Mouse (Mus musculus) heart, postnatal 0 days (tissue): ENCODE measurements at regions not wholly inside any gene's neighbourhood (a gene's known extent, or its start where the extent isn't known, plus 50 kb on each side); places are given as distances from the start of the nearest gene placed in this dataset.

Source experiments
- CTCF ChIP-seq: IDR thresholded peaks from 2 replicates; pipeline ENCODE4 v1.5.1; 2016; ENCODE audit warnings: antibody characterized with exemption, control low read depth, low read depth
- EP300 ChIP-seq: IDR thresholded peaks from 2 replicates; pipeline ENCODE4 v1.6.1; 2016; ENCODE audit warnings: antibody characterized with exemption, low read depth

DNA sequence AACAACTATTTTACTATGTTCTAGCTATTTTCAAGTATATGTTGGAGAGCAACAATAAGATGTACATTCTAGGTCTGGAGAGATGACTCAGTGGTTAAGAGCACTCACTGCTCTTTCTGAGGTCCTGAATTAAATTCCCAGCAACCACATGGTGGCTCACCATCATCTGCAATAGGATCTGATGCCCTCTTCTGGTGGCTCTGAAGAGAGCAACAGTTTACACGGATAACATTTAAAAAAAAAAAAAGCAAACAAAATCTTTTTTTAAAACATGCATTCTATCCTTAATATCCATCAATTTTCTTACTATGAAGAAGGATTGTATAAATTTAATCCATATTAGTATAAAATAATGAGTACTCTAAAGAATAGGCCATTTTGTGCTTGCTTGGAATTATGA, 204.7 kb upstream of the Cxadr start:
- TF ChIP-seq CTCF: no peak
- no peak for TF ChIP-seq EP300
